Mouse (Mus musculus) skeletal muscle tissue, postnatal 0 days (tissue): ENCODE results near the gene Olfr771. TPM values are rescaled to one million over a fixed set of nuclear protein-coding genes. Genes with fewer than 3 reads are reported as not detected.

Experiments
- polyA plus RNA-seq: library from polyadenylated mRNA; unstranded; fragments of >200 nt; fragmentation: Nextera tagmentation; extraction: Ambion mirVana; gene quantifications from 2 replicates; pipeline ENCODE4 v1.2.1, GENCODE M21; 2015

Olfr771 gene
- polyA plus RNA-seq = not detected in 2 replicates

DNA sequence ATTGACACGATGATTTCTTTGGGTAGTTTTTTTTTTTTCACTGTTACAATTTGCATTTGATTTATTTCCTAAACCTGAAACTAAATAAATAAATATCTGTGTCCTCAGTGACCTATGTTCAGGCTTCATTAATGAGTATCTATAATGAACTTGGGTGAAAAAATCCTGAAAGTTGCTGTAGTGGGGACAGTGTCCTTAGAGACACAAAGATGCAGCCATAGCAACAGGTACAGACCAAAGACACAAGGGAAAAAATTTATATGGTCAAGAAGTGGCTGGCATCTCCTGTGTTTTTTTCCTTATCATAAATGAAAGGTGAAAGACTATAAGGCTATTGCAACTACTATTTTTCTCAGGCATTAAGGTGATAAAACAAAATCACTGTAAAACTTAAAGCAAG is at the start of gene Olfr771:
Gene Olfr771, minus strand, starts transcription at position 101 of the 400 bp plus-strand sequence.

DNA sequence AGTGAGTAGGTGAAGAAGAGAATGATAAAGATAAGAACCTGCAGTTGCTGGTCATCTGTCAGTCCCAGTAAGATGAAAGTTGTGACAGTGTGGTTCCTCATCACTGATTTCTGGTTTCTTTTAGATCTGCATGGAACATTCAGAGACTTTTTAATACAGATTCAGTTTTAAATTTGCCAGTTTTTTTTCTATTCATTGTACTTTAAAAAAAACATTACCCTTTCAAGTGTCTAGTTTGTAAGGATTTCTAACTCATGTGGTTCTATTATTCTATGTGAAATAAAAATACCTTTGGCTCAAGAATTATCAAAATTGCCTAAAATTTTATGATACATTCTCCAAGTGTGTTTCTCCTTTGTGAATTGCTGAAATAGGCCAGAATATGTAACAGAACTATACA is 22.8 kb upstream of the Olfr771 start, which contains the start of gene Olfr773:
Gene Olfr773, minus strand, starts transcription at position 101 of the 400 bp plus-strand sequence.

GRCm38 (mm10) chr10:129177821-129178220 is 13.3 kb upstream of the Olfr771 start, which contains the start of gene Olfr772:
Gene Olfr772 (minus strand): TSS chr10:129177921.

GRCm38 (mm10) chr10:129138898-129139297 is 25.7 kb downstream of the Olfr771 start, which contains the start of gene Olfr770:
Gene Olfr770 (minus strand): TSS chr10:129138998.

GRCm38 (mm10) chr10:129117761-129118160 is 46.8 kb downstream of the Olfr771 start, which contains the start of gene Olfr769:
Gene Olfr769 (minus strand): TSS chr10:129117861.

Other genes with a start within 250 kb of the Olfr771 start
- 15.9 and 16.8 TPM in 2 replicates for gene Rdh5, start 241.9 kb downstream of the Olfr771 start, polyA plus RNA-seq
- 280 and 296 TPM in 2 replicates for gene Bloc1s1, start 240.7 kb downstream of the Olfr771 start, polyA plus RNA-seq
- 80.0 and 81.3 TPM in 2 replicates for gene Itga7, start 230.9 kb downstream of the Olfr771 start, polyA plus RNA-seq
- gene Mettl7b, start 203.8 kb downstream of the Olfr771 start, polyA plus RNA-seq = 0.12 and 1.8 TPM in 2 replicates
- not detected in 2 replicates for gene Olfr9, start 175.3 kb downstream of the Olfr771 start, polyA plus RNA-seq
- gene Olfr763, start 154.0 kb downstream of the Olfr771 start, polyA plus RNA-seq = not detected in 2 replicates
- gene Olfr764-ps1, start 124.9 kb downstream of the Olfr771 start, polyA plus RNA-seq = not detected in 2 replicates
- not detected in 2 replicates for gene Olfr765, start 114.8 kb downstream of the Olfr771 start, polyA plus RNA-seq
- not detected in 2 replicates for gene Olfr766-ps1, start 95.8 kb downstream of the Olfr771 start, polyA plus RNA-seq
- gene Olfr767, start 81.8 kb downstream of the Olfr771 start, polyA plus RNA-seq = not detected in 2 replicates
- gene Olfr768, start 65.4 kb downstream of the Olfr771 start, polyA plus RNA-seq = not detected in 2 replicates
- gene Olfr769, start 46.9 kb downstream of the Olfr771 start, polyA plus RNA-seq = not detected in 2 replicates
- gene Olfr770, start 25.8 kb downstream of the Olfr771 start, polyA plus RNA-seq = not detected in 2 replicates
- not detected in 2 replicates for gene Olfr772, start 13.2 kb upstream of the Olfr771 start, polyA plus RNA-seq
- gene Olfr773, start 22.7 kb upstream of the Olfr771 start, polyA plus RNA-seq = not detected in 2 replicates
- gene Olfr774, start 71.5 kb upstream of the Olfr771 start, polyA plus RNA-seq = not detected in 2 replicates
- gene Olfr775, start 83.7 kb upstream of the Olfr771 start, polyA plus RNA-seq = not detected in 2 replicates
- not detected in 2 replicates for gene Olfr776, start 94.4 kb upstream of the Olfr771 start, polyA plus RNA-seq
- gene Olfr777, start 106.7 kb upstream of the Olfr771 start, polyA plus RNA-seq = not detected in 2 replicates
- not detected in 2 replicates for gene Olfr780, start 153.4 kb upstream of the Olfr771 start, polyA plus RNA-seq
- gene Olfr781, start 164.1 kb upstream of the Olfr771 start, polyA plus RNA-seq = not detected in 2 replicates
- not detected in 2 replicates for gene Olfr782, start 184.1 kb upstream of the Olfr771 start, polyA plus RNA-seq
- gene Olfr784, start 219.3 kb upstream of the Olfr771 start, polyA plus RNA-seq = 0.06 TPM in 1 of 2 replicates, not detected in the other
- not detected in 2 replicates for gene Olfr785, start 240.7 kb upstream of the Olfr771 start, polyA plus RNA-seq